23 mouse cellular contexts compared by ENCODE assay signal in the genomic region with DNA sequence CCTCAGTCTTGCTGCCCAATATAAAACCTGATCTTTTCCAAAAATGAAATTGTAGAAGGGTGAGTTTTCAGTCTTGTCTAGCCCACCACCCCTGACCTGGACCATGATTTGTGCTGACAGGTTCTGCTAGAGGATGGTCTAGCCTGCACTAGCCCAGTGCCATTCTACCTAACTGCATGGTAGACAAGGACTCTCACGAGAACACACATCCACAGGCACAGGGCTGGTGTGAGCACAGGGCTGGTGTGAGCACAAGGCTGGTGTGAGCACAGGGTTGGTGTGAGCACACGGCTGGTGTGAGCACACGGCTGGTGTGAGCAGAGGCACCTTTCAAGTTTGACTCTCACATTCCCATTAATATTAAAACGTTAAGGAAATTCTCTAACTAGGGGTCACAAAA. TPM values are rescaled to one million over a fixed set of nuclear protein-coding genes. Genes with fewer than 3 reads are reported as not detected.
"Had no signal": no experiment of that assay in that cellular context is flagged by ENCODE, and none has a peak within 500 bp of the region (broad histone marks: within the 10 kb centered on the region; RNA-seq: fewer than 3 reads in every experiment).

No protein-coding gene starts in this region.

- H3K4me3 ChIP-seq: lung, embryonic 15.5 days; megakaryocyte, embryonic 14.5 days; midbrain, embryonic 13.5 days; midbrain, embryonic 15.5 days; neural tube, embryonic 12.5 days had no signal

- H3K36me3 ChIP-seq: lung, embryonic 15.5 days; midbrain, embryonic 13.5 days; midbrain, embryonic 15.5 days; neural tube, embryonic 12.5 days had no signal

- H3K27ac ChIP-seq: lung, embryonic 15.5 days; macrophage; midbrain, embryonic 13.5 days; midbrain, embryonic 15.5 days; neural tube, embryonic 12.5 days had no signal

- H3K27me3 ChIP-seq: lung, embryonic 15.5 days; midbrain, embryonic 13.5 days; midbrain, embryonic 15.5 days; neural tube, embryonic 12.5 days had no signal

- H3K4me1 ChIP-seq: lung, embryonic 15.5 days; megakaryocyte, embryonic 14.5 days; midbrain, embryonic 13.5 days; midbrain, embryonic 15.5 days; neural tube, embryonic 12.5 days had no signal

- DNase-seq: lung, adult 2 months; lung, postnatal 14 days; lung, postnatal 36 days; right cerebral cortex, postnatal 25 days; right cerebral cortex, postnatal 4 days; spleen, adult 18-20 months; thymus, adult 18-20 months; thymus, postnatal 14 days; thymus, postnatal 36 days had no signal

- H3K9me3 ChIP-seq: lung, embryonic 15.5 days; megakaryocyte, embryonic 14.5 days; midbrain, embryonic 13.5 days; midbrain, embryonic 15.5 days; neural tube, embryonic 12.5 days had no signal

RNA-seq across cellular contexts. Expression of a gene that starts 3.2 kb away (rescaled TPM):
- polyA plus RNA-seq: liver, embryonic 16.5 days; lung, adult 2 months; lung, embryonic 15.5 days; lung, postnatal 0 days; macrophage; midbrain, embryonic 11.5 days; midbrain, embryonic 13.5 days; midbrain, embryonic 15.5 days; midbrain, postnatal 0 days; neural tube, embryonic 12.5 days; neural tube, embryonic 14.5 days; small intestine, adult 2 months; stomach, embryonic 14.5 days; urinary bladder, adult 2 months had no signal
